Mouse (Mus musculus): ENCODE measurements around the gene Epb41l1.

The Epb41l1 gene

DNA sequence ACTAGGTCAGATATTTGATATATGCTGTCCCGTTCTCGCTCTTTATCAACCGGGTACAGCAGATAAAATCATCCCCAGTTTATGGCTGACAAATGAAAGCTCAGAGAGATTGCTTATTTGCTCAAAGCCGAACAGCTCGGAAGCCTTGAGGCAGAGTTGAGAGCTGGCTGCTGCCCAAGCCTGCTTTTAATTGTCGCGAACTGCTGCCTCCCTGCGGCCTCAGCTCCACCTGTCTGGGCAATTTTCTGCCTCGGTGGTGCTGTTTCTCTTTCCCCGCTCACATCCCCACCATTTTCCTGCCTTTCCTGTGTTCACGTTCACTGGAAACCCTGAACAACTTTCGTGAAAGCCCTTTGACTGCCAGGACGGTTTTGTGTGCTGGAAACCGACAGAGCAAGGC lies 39.8 kb downstream of the Epb41l1 start:
- DNase-seq, result peak; percentile 42

DNA sequence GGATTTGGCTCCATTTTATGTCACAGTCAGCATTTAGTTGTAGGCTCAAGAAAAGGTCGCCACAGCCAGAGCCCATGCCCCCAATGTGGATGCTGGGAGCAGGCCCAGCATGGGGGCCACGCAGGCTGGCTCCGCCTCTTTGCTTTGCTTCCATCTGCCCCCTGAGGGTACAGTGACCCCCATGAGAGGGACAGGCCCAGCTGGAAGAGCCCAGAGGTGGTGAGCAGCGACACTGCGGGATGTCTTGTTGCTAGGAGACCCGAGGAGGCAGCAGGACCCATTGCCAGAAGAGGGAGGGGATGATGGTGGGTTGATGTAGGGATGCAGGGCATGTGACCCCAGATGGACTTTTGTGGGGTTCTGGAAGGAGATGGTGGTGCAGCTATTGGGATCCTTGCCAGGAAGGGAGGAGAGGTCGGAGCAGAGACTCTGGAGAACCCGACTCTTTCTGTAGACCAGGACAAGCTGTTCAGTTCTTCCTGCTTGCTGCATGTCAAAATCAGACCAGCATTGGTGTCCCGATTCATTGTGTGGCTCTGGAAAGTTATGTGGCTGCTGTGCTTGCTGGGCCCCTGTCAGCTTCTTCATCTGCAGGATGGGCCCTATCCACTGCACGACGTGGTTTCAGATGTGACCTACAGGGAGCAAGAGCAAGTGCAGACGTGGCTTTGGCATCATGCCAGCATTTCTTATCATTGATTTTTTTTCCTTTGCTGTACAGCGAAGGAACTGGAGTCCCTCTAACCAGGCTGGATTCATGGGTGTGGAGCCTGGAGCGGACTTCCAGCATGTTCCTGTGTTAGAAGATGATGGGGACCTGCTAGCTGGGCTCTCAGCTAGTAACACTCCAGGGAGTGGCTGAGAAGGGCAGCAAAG lies 41.7 kb downstream of the Epb41l1 start:
- DNase-seq, result no peak

- DNase-seq, result no peak
Observed at GRCm38 (mm10) chr2:156464416-156464815, 43.7 kb downstream of the Epb41l1 start.

DNA sequence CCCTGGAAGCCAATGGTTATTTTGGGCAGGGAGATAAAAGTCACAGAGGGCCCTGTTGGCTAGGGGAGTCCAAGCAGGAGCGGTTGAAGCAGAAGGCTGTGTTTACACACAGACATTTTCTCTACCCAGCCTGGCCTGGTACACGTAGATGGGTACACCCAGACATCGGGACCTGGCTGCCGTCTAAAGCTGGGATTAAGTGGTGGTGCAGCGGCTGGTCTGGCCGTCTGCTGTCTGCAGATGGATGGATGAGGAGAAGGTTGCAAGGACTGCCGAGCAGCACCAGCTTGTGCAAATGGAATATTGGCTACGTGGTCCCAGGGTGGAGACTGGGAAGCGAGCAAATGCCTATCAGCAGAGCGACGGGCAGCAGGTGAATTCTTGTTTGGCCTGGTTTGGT lies 46.8 kb downstream of the Epb41l1 start:
- DNase-seq, result no peak

DNA sequence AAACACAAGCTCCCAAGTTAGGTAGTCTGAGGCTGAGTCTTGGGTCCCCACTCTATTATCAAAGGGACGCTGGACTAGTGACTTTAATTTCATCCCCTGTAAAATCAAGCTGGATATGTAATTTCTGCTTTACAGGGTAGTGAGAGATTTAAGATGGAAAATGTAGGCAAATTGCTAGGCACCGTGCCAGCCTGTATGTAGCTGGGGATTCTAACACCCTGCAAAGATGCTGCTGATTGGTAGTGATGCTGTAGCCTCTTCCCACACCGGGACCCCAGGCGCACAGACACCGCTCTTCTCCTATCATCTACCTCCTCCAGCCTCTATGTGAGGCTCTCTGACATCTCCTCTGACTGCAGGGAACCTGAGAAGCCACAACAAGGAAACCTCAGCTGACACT lies 48.2 kb downstream of the Epb41l1 start:
- DNase-seq, result no peak

- DNase-seq, result no peak
Observed at GRCm38 (mm10) chr2:156469508-156469907, 48.8 kb downstream of the Epb41l1 start.

DNA sequence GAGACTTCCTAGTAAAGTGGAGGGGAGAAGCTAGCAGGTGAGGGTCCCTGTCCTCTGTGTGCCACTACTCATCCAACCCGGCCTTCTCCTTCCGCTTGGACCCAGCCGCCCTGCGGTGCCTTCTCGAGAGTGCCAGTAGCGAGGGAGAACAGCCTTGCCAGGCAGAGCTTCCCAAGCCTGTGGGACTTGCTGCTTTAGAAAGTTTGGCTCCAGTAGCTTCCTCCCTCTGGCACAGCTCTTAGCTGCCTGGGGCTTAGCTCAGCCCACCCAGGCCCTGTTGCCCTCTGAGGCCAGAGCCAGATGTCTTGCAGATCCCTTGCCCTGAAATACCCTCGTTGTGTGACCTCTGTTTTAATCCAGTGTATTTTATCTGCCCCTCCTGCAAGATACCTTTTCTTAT lies 50.2 kb downstream of the Epb41l1 start:
- DNase-seq, result no peak

GRCm38 (mm10) chr2:156472336-156472735 lies 51.6 kb downstream of the Epb41l1 start:
- DNase-seq, result no peak

DNA sequence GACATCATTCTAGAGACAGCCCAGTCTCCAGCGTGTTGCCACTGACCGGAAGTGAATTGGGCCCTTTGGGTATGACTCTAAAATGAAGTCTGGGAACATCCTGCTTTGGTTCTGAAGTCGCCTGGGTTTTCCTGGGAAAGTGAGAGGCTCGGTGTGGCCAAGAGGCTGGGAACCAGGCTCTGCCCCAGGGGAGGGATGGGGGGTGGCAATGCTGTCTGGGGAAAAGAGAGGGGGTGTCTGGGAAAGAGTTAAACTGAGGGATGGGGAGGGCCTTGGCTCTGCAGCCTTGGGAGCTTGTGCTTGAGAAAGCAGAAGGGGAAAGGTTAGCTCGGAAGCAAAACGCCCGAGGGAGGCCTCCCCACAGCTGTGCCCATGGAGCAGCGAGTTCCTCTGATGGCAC lies 53.0 kb downstream of the Epb41l1 start:
- no peak for DNase-seq

DNA sequence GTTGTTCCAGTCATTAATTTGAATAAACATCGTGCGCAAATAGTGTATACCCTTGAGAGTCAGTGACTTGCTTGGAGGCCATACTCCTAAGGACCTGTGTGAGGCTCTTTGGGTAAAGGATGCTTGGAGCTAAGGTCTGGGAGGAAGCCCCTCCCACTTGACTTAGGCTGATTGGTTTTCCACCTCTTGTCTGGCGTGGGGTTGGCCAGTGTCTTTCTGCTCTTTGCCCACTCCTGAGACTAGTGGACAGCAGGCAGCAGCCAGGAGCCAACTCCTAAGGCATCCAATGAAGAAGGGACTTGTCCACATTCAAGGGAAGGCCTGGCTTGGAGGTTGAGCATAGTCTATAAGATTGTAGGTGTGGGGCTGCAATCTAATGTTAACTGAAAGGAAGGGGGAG lies 53.4 kb downstream of the Epb41l1 start:
- no peak for DNase-seq

DNA sequence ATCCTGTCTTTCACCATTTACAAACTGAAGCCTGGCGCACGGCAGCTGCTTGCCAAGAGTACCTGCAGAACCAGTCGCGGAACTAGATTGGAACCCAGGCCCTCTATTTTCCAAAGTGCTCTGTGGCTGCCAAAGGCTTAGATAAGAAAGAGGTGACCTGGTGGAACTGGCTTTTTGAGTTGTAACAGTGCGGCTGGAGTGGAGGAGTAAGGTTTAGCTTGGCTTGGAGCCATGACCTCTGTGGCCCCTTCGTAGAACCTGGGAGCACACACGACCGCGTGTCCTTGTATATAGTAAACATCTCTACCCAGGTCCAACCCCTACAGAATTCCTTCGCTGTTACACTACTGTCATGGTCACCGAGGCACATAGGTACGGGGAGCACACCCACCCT lies 54.2 kb downstream of the Epb41l1 start:
- DNase-seq, result no peak

- peak; percentile 62 for DNase-seq
Observed at GRCm38 (mm10) chr2:156475285-156476110, 54.8 kb downstream of the Epb41l1 start.

GRCm38 (mm10) chr2:156476111-156476747 lies 55.5 kb downstream of the Epb41l1 start:
- DNase-seq, result no peak

DNA sequence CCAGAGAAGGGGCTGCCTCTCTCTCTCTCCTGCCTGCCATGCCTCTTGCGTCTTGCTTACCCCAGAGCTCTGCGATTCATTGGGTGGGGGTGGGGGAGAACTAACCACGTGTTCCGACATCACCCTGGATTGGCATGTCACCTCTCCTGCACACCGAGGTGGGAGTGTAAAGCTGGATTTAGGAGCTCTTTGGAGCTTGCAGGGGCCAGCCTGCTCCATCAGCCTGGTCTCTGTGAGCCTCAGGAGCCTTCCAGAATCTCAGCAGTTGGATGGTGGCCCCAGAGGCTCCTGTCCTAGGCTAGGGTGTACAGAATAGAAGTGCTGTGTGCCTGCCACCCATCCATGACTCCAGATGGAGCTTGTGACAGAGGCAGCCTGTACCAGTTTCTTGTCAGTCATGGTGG lies 56.0 kb downstream of the Epb41l1 start:
- peak; percentile 65 for DNase-seq

GRCm38 (mm10) chr2:156478046-156478690 lies 57.5 kb downstream of the Epb41l1 start:
- DNase-seq, result peak; percentile 54

- DNase-seq, result peak; percentile 66
Observed at GRCm38 (mm10) chr2:156479833-156480232, 59.1 kb downstream of the Epb41l1 start.

DNA sequence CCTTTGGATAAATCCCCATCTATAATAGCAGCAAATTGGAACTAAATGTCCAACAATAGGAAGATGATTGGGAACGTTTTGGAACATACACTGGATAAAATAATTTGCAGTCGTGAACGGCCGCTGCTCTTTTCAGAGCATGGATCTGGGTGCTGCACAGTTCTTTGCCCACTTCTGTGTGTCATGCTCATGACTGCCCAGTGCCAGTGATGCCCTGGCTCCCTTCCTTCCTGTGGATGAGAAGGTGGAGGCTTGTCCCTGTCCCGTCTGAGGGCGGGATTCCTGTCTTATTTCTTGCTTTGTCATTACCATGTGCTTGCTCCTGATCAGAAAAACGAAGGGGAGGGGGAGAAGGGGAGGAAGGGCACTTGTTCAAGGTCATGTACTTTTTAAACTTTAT lies 59.6 kb downstream of the Epb41l1 start:
- DNase-seq, result no peak

- no peak for DNase-seq
Observed at GRCm38 (mm10) chr2:156482299-156482698, 61.6 kb downstream of the Epb41l1 start.

- no peak for DNase-seq
Observed at GRCm38 (mm10) chr2:156482764-156483163, 62.1 kb downstream of the Epb41l1 start.

DNA sequence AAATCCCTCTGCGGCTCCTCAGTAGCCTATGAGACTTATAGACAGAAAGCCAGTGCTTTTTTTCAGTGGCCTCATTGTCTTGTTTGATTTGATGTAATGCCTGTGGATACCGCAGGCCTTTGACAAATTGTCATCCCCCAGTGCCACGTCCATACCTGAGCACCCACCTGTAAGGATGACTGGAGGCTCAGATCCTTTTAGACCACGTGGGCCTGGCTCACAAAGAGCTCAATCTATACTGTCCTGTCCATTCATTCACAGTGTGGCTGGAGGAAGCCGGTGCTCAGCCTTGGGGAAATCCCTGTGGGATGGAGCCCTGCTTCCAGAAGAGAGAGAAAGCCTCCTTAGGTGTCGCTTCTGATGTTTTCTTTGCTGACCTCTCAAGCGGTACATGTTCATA lies 62.5 kb downstream of the Epb41l1 start:
- no peak for DNase-seq

DNA sequence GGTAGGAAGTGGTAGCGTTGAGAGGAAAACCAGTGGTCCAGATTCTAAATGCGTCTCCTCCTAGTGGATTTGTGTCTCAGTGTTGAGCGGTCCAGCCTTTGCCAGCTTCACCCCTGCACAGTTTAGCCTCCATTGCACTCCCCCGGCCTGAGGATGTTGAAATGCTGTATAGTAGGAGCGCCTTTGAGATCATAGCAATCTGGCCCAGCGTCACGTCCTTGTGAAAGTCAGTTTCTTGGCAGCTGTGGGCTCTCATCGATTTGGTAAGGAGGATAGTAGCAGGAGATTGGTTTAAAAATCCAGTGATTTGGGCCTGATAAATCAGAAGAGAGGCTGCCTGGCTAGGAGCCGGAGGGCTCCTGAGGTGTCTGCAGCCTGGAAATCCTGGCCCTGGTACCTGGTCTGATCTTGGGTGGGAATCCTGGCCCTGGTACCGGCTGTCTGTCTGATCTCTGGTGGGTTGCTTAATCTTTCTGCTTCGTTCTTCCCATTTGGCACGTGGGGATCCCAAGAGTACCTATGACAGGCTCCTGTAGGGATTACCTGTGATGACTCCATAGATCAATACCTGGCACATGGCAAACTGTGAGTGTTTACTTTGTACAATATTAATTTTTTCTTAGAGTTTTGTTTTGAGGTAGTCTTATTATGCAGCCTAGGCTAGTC lies 65.5 kb downstream of the Epb41l1 start:
- no peak for DNase-seq

GRCm38 (mm10) chr2:156487589-156488160 lies 67.0 kb downstream of the Epb41l1 start:
- DNase-seq, result no peak

All from layer of hippocampus, adult 9-11 months (tissue).